Mouse (Mus musculus) cerebellum, adult 18-20 months (tissue): ENCODE results near the gene Pde4d.

Experiments
- DNase-seq, 2 experiments: peaks; one replicate each; pipeline ENCODE4 v3.0.0; 2021

The Pde4d gene

GRCm38 (mm10) chr13:109842982-109843381 is 1393.2 kb downstream of the Pde4d start:
- DNase-seq: no peak

GRCm38 (mm10) chr13:109844828-109845227 is 1395.1 kb downstream of the Pde4d start:
- no peak for DNase-seq

- DNase-seq: no peak
Measured at GRCm38 (mm10) chr13:109863826-109864225, 1414.1 kb downstream of the Pde4d start.

GRCm38 (mm10) chr13:109864311-109864710 is 1414.6 kb downstream of the Pde4d start:
- no peak for DNase-seq

GRCm38 (mm10) chr13:109880392-109880791 is 1430.6 kb downstream of the Pde4d start:
- peak in 1 of 2 experiments; percentile 50 for DNase-seq

GRCm38 (mm10) chr13:109881161-109881857 is 1431.6 kb downstream of the Pde4d start:
- peak in 1 of 2 experiments; percentile 38 for DNase-seq

- no peak for DNase-seq
Measured at GRCm38 (mm10) chr13:109883636-109884035, 1433.9 kb downstream of the Pde4d start.

- DNase-seq: no peak
Measured at GRCm38 (mm10) chr13:109884812-109885211, 1435.1 kb downstream of the Pde4d start.

GRCm38 (mm10) chr13:109888293-109888692 is 1438.5 kb downstream of the Pde4d start:
- no peak for DNase-seq

- DNase-seq: no peak
Measured at GRCm38 (mm10) chr13:109891194-109891909, 1441.6 kb downstream of the Pde4d start.

- DNase-seq: no peak
Measured at GRCm38 (mm10) chr13:109891910-109892265, 1442.1 kb downstream of the Pde4d start.

- peak; percentile 60 to 67 for DNase-seq
Measured at GRCm38 (mm10) chr13:109899442-109900428, 1450.0 kb downstream of the Pde4d start.

- no peak for DNase-seq
Measured at GRCm38 (mm10) chr13:109901811-109902210, 1452.1 kb downstream of the Pde4d start.

- peak; percentile 53 to 71 for DNase-seq
Measured at GRCm38 (mm10) chr13:109902460-109902854, 1452.7 kb downstream of the Pde4d start.

- peak; percentile 69 to 70 for DNase-seq
Measured at GRCm38 (mm10) chr13:109902855-109903763, 1453.4 kb downstream of the Pde4d start.

GRCm38 (mm10) chr13:109903764-109904510 is 1454.2 kb downstream of the Pde4d start:
- DNase-seq: no peak

- no peak for DNase-seq
Measured at GRCm38 (mm10) chr13:109906342-109906888, 1456.7 kb downstream of the Pde4d start.

GRCm38 (mm10) chr13:109907634-109908033 is 1457.9 kb downstream of the Pde4d start:
- peak; percentile 82 to 83 for DNase-seq

- DNase-seq: no peak
Measured at GRCm38 (mm10) chr13:109908386-109908785, 1458.6 kb downstream of the Pde4d start.

- no peak for DNase-seq
Measured at GRCm38 (mm10) chr13:109909111-109909510, 1459.4 kb downstream of the Pde4d start.

- no peak for DNase-seq
Measured at GRCm38 (mm10) chr13:109910915-109911314, 1461.2 kb downstream of the Pde4d start.
